Mouse (Mus musculus) MEL (cell line): ENCODE results near the gene Gcnt2.

ENCODE experiments used
- CTCF ChIP-seq, 3 experiments: IDR thresholded peaks in 2 of 3; conservative IDR thresholded peaks in 1 of 3; 2 replicates each; pipeline ENCODE4 v1.5.1; 2011 to 2012; ENCODE audit warnings: low read length in 3 of 3, low read depth in 2 of 3, mild to moderate bottlenecking in 2 of 3, improper control_type of control experiment in 1 of 3, inconsistent platforms in 1 of 3, mixed read lengths in 1 of 3, moderate library complexity in 1 of 3; ENCODE audit not compliant: control insufficient read depth in 1 of 3, insufficient read depth in 1 of 3, poor library complexity in 1 of 3, severe bottlenecking in 1 of 3
- EP300 ChIP-seq, 2 experiments: IDR thresholded peaks; 2 replicates each; pipeline ENCODE4 v1.6.1; 2011; ENCODE audit warnings: improper control_type of control experiment in 2 of 2, low read length in 2 of 2, low read depth in 1 of 2, mild to moderate bottlenecking in 1 of 2
- GATA1 ChIP-seq: IDR thresholded peaks from 2 replicates; pipeline ENCODE4 v1.6.1; 2011; ENCODE audit warnings: low read depth, low read length, improper control_type of control experiment
- MAFK ChIP-seq: IDR thresholded peaks from 2 replicates; pipeline ENCODE4 v1.6.1; 2011; ENCODE audit warnings: low read depth, mild to moderate bottlenecking, low read length, improper control_type of control experiment, borderline replicate concordance
- TCF12 ChIP-seq: IDR thresholded peaks from 2 replicates; pipeline ENCODE4 v1.6.1; 2014; ENCODE audit warnings: low read depth, mild to moderate bottlenecking, inconsistent platforms, low read length, improper control_type of control experiment, moderate library complexity
- ZNF384 ChIP-seq: IDR thresholded peaks from 2 replicates; pipeline ENCODE4 v1.6.1; 2012; ENCODE audit warnings: low read depth, mild to moderate bottlenecking, inconsistent platforms, low read length, improper control_type of control experiment

- no peak for TF ChIP-seq TCF12
- no peak for TF ChIP-seq CTCF (IDR thresholded peaks at IDR 0.05 in 2 of 3, conservative IDR thresholded peaks at IDR 0.05 in 1 of 3; ENCODE audit: control insufficient read depth in 1 of 3, insufficient read depth in 1 of 3, low read depth in 2 of 3, low read length in 3 of 3, poor library complexity in 1 of 3, severe bottlenecking in 1 of 3)
- TF ChIP-seq EP300 (IDR thresholded peaks at IDR 0.05; ENCODE audit: low read depth in 1 of 2, low read length in 2 of 2) = no peak
- no peak for TF ChIP-seq MAFK
- no peak for TF ChIP-seq GATA1
- peak; percentile 71 for TF ChIP-seq ZNF384
Measured at GRCm38 (mm10) chr13:40922311-40922877, 62.8 kb downstream of the Gcnt2 start.
